Mouse (Mus musculus): ENCODE results near the gene Ube3b.
A peak's percentile ranks its signal among the peaks of the same experiment; 100 is the strongest.

The Ube3b gene

GRCm38 (mm10) chr5:114373581-114373980, 6.8 kb upstream of the Ube3b start:
- DNase-seq (ENCODE audit: low read depth, low spot score) = no peak

DNA sequence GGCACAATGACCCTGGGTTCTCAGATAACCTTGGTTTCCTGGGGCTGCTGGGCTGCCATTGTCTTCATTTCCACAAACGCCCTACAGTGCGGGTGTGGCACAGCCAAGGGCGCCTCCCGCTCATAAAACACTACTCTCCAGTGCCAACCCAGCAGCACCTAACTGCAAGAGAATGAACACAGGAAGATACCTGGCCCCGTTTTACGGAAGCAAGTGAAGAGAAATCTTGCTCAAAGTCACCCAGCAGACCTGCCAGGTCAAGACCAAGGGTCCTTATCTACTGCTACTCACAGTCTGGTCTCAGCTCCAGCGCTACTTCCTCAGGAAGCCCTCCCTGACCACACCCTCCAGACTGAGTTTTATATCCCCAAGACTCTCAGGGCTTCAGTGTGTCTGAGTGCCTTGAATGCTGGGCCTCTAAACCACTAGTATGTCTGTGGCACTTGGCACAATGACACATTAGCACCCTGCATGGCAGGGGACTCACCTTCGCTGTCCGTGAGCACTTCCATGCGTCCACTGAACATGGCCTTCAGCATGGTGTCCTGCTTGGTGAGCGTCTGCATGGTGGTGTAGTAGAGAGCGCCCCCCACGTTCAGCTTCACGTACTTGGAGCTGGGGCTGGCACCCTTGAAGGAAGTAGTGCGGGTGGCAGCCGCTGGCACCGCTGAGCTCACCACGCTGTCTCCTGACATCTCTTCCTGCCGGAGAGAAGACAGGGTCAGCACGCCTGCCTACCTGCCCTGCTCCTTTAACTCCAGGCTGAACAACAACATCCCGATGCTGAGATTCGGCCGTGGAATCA, 5.8 kb upstream of the Ube3b start:
- DNase-seq (ENCODE audit: low read depth, low spot score) = no peak

DNA sequence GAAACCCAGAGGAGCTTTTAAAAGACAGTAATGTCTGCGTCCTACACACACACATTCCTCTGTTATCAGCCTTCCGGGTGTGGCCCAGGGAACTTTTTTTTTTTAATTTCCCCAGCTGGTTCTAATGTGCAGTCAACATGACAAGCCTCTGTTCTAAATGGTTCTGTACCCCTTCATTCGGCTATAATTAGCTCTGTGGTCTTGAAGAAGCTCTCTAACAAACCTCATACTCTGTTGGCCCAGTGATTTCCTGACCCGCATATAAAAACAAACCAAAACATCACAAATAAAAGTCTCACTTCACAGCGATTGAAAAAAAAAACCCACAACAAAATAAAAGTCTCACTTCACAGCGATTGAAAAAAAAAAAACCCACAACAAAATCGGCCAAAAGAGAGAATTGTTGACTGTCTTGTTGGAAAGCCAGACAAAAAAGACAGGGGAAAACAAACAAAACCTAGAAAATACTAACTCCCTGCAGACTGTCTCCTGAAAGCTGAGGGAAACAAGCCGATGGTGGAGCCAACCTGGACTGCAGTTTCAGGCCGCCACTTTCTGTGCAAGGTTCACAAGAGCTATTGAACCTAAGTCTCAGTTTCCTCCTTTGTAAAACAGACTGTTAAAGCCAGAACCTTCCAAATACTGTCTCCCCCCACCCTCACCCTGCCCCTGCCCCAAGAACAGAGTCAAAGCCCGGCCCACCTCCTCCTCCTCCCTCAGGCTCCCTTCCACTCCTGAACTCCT, 2.1 kb upstream of the Ube3b start:
- DNase-seq (ENCODE audit: low read depth, low spot score) = no peak

- DNase-seq (ENCODE audit: low read depth, low spot score) = no peak
These were observed 1.5 kb upstream of the Ube3b start for GRCm38 (mm10) chr5:114378936-114379335.

GRCm38 (mm10) chr5:114379763-114380162, 644 bp upstream of the Ube3b start:
- no peak for DNase-seq (ENCODE audit: low read depth, low spot score)

- no peak for DNase-seq (ENCODE audit: low read depth, low spot score)
These were observed 575 bp downstream of the Ube3b start for GRCm38 (mm10) chr5:114381013-114381351.

DNA sequence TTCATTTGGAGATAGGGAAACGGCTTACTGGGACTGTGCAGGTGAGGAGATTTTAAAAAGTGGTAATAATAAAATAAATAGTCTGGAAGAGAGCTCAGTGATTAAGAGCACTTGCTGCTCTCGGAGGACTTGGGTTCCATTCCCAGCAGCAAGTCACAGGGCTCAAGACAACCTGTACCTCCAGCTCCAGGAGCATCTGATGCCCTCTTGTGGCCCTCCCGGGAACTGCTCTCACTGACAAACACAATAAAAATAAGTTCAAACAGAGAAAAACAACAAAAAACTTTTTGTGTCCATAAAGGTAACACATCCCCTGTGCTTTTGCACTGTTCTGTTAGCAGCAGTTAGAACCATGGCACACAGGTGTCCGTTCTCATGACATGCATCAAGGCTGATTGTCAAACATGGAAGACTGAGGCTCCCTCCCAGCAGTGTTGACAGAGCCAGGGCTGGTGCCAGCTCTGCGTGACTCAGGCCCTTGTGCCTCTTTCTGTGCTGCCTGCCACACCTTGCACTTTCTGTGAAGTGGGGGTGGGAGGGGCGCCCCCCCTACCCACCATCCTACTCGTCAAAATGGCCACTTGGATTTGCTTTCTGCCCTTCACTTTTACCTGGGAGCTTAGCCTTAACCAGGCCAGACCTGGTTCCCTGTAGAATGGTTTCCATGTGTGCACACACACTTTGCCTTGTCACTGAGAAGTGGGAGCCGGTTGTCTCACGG, 2.9 kb downstream of the Ube3b start:
- peak; percentile 78 for DNase-seq (ENCODE audit: low read depth, low spot score)

GRCm38 (mm10) chr5:114384448-114384847, 4.0 kb downstream of the Ube3b start:
- no peak for DNase-seq (ENCODE audit: low read depth, low spot score)

DNA sequence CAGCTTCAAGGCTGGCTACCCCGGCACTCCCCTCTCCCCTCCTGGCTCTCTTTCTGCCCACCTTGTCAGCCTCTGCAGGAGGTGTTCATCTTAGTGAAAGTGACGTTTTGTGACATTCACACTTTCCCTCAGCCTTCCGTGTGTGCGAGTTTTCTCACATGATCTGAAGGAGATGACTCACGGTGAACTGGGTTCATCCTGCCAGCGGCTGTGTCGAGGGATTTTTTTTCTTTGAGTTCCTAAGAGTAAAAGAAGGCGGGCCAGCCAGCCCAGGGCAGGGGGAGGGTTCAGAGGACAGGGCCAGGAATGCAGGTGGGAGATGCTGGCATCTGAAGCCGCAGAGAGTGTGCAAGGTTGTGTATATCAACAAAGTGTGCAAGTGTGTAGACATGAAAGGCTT, 12.8 kb downstream of the Ube3b start:
- DNase-seq (ENCODE audit: low read depth, low spot score) = no peak

DNA sequence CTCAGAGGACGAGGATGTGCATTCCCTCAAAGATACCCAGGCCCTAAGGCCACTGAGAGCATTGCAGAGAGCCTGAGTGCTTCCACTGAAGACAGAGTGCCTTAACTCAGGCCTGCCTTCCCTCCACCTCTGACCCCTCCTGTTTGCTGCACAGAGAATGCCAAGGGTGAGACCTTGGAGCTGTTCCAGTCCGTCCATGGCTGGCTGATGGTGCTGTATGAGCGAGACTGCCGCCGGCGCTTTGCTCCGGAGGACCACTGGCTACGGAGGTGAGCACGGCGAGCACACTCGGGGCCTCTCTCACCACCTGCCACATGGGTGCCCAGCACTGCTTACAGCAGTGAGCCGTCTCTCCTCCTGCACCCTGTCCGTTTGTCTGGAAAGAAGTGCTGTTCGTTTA, 26.2 kb downstream of the Ube3b start:
- DNase-seq (ENCODE audit: low read depth, low spot score) = no peak

DNA sequence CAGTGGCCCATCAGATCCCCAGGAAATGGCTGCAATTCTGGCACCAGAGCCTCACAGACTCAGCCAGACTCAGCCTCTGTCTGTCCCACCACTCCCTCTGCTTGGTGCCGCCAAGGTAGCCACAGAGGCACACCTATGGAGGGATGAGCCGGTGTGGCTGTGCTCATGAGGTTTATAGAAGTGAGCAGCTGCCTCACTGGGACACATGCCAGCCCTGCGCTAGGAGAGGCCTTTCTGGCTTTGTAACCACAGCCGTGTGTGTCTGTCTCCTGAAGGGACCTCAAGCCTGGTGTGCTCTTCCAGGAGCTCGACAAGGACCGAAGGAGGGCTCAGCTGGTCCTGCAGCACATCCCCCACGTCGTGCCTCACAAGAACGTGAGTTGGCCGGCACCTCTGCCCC, 26.9 kb downstream of the Ube3b start:
- no peak for DNase-seq (ENCODE audit: low read depth, low spot score)

DNA sequence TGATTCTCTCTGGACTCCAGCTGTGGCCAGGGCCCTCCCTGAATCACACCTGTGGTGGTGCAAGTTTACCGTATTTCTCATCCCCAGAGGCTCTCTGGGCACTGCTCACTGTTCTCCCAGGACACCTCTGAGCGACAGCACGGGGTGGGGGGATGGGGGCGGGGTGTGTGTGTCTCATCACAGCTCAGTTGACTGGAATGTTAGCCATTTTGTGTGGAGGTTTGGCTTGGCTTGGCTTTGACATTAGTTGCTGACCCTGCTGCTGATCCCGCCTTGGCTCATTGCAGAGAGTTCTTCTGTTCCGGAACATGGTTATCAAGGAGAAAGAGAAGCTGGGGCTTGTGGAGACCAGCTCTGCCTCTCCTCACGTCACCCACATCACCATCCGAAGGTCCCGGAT, 27.4 kb downstream of the Ube3b start:
- no peak for DNase-seq (ENCODE audit: low read depth, low spot score)

DNA sequence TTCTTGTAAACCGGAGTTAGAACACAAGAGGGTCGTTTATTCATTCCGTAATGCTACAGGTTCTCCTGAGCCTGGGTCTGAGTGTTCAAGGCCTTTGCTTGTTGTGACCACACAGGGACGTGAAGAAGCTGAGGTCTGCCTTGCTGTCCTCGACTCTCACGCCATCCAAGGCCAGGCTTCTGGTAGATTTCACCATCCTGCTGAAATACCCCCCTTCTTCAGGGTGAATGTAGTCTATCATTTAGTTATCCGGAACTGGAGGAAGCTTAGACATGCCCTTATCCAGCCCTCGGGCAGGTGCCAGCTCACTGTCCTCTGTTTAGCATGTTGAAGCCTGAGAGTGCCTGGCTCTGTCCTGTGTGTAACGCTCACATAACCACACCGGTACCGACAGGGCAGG, 28.4 kb downstream of the Ube3b start:
- no peak for DNase-seq (ENCODE audit: low read depth, low spot score)

- DNase-seq (ENCODE audit: low read depth, low spot score) = no peak
These were observed 30.0 kb downstream of the Ube3b start for GRCm38 (mm10) chr5:114410429-114410828.

GRCm38 (mm10) chr5:114412361-114412998, 32.1 kb downstream of the Ube3b start:
- DNase-seq (ENCODE audit: low read depth, low spot score) = peak; percentile 44

- DNase-seq (ENCODE audit: low read depth, low spot score) = no peak
These were observed 32.8 kb downstream of the Ube3b start for GRCm38 (mm10) chr5:114413067-114413735.

DNA sequence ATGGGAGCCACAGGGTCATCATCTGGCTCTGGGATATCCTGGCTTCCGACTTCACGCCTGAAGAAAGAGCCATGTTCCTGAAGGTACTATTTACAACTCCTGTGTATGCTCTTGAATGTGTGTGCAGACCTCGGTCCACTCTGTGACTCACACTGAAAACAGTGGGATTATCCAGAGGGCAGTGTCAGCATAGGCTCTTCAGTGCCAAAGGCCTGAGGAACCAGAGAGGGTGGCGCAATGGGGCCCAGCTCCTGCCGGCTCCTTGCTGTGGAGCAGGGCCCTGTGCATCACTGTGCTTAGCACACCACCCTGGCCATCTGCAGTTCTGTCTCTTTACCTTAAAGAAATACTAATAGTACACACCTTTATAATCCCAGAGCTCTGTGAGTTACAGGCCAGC, 35.2 kb downstream of the Ube3b start:
- DNase-seq (ENCODE audit: low read depth, low spot score) = no peak

- no peak for DNase-seq (ENCODE audit: low read depth, low spot score)
These were observed 36.4 kb downstream of the Ube3b start for GRCm38 (mm10) chr5:114416855-114417254.

GRCm38 (mm10) chr5:114418541-114418940, 38.1 kb downstream of the Ube3b start:
- peak; percentile 46 for DNase-seq (ENCODE audit: low read depth, low spot score)

DNA sequence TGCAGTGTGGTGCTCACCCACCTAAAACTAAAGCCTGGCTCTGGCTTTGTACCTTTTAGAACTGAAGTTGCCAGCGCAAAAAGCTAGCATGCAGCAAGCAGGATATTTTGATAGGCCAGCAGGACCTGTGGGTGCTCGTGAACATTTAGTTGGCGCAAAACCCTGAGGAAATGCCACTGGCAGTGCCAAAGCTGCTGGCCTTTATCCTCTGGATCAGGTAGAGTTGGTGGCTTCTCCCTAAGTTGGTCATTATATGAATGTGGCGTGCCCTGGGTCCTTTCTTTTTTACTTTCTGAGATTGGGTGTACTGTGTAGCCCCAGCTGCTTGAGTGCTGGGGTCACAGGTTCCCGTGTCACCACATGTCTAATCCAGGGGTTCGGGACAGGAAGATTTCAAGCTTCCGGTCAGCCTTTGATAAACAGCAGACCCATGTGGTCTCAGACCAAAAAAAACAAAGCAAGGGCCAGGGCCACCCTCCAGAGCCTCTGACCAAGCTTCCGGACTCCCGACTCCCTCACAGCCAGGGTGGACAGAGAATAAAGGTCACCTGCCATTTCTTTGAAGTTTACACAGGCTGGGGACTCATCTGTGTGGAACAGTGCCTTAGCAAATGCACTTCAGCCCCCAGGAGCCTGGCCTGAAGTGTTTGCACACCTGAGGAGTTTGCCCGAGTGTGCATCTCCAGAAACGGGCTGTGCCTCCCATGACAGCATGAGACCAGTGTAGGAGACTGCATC, 41.3 kb downstream of the Ube3b start:
- no peak for DNase-seq (ENCODE audit: low read depth, low spot score)

GRCm38 (mm10) chr5:114422591-114422990, 42.2 kb downstream of the Ube3b start:
- DNase-seq (ENCODE audit: low read depth, low spot score) = no peak

Measured in ZHBTc4 (cell line).